Mouse (Mus musculus): Measurements from ENCODE around the gene Cenpf. TPM values are rescaled to one million over a fixed set of nuclear protein-coding genes. Genes with fewer than 3 reads are reported as not detected.

The Cenpf gene
- polyA plus RNA-seq, 2 experiments = 12.0 to 43.2 TPM

DNA sequence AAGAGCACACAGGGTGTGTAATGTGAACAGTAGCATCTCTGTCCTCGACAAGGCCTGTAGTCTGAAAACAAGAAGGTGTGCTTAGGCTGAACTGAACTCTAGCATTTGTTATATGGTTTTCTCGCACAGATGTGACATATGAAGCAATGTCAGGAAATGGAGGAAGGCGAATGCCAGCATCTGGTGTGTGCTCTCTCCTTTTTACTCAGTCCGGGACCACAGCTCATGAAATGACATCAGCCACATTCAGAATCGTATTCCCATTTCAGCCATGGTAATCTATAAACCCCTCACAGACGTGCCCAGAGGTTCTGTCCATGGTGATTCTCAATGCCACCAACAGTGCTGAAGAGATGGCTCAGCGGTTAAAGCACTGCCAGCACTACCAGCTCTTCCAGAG lies 15.7 kb upstream of the Cenpf start:
- Histone ChIP-seq H3K36me3 (replicated peaks; ENCODE audit: control insufficient read depth, insufficient read depth, low read depth) (no peaks in the 10 kb centered on the region), H3K9ac (replicated peaks) (no peak overlapping the region), H3K9me3 (ENCODE audit: control insufficient read depth, low read length) (no peaks in the 10 kb centered on the region), H3K4me3 (ENCODE audit: insufficient read depth in 1 of 2, low read depth in 2 of 2, low read length in 2 of 2) (no peak overlapping the region), H3K27ac (no peak overlapping the region), H3K4me1 (replicated peaks; ENCODE audit: control insufficient read depth in 2 of 2, insufficient read depth in 2 of 2, low read length in 1 of 2) (no peaks in the 10 kb centered on the region), H3K4me2 (ENCODE audit: low read depth) (no peak overlapping the region), H3K27me3 (ENCODE audit: control insufficient read depth, insufficient read depth, low read length) (no peaks in the 10 kb centered on the region)
- WGBS (ENCODE audit: insufficient replicate concordance) = 64% methylated on average over 7 of the region's 7 CpGs
- no peak for ATAC-seq (ENCODE audit: insufficient read depth)
- TF ChIP-seq CTCF (IDR thresholded peaks at IDR 0.05; ENCODE audit: low read depth) = no peak
- TF ChIP-seq EP300 (IDR thresholded peaks at IDR 0.05; ENCODE audit: low read depth) = no peak
- no peak for DNase-seq (ENCODE audit: low read depth in 3 of 3, low spot score in 3 of 3)

DNA sequence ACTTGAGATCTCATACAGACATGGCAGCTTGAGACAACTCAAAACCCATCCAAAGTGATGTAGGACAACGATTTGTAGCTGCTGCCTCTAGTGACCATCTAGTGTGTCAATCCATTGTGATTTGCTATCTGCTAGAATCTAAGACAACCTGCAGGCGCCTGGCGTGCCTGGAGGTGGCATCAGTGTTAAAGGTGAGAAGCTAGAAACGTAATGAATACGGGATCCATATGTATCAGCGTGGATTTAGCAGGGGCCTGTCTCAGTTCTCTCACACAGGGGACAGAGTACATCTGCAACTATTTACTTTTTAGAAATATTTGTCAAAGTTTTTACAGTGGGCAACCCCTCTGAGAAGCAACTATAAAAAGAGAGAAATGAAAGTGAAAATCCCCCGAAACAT lies 15.3 kb upstream of the Cenpf start:
- Histone ChIP-seq H3K27me3 (ENCODE audit: control insufficient read depth, insufficient read depth, low read length) (no peaks in the 10 kb centered on the region), H3K4me3 (ENCODE audit: insufficient read depth in 1 of 2, low read depth in 2 of 2, low read length in 2 of 2) (no peak overlapping the region), H3K9me3 (ENCODE audit: control insufficient read depth, low read length) (no peaks in the 10 kb centered on the region), H3K4me2 (ENCODE audit: low read depth) (no peak overlapping the region), H3K9ac (replicated peaks) (no peak overlapping the region), H3K4me1 (replicated peaks; ENCODE audit: control insufficient read depth in 2 of 2, insufficient read depth in 2 of 2, low read length in 1 of 2) (no peaks in the 10 kb centered on the region), H3K27ac (no peak overlapping the region), H3K36me3 (replicated peaks; ENCODE audit: control insufficient read depth, insufficient read depth, low read depth) (no peaks in the 10 kb centered on the region)
- ATAC-seq (ENCODE audit: insufficient read depth) = no peak
- TF ChIP-seq CTCF (IDR thresholded peaks at IDR 0.05; ENCODE audit: low read depth) = peak; percentile 17; the same call in 1 of the 2 replicates
- TF ChIP-seq EP300 (IDR thresholded peaks at IDR 0.05; ENCODE audit: low read depth) = no peak
- 47% methylated on average over 7 of the region's 7 CpGs for WGBS (ENCODE audit: insufficient replicate concordance)
- no peak for DNase-seq (ENCODE audit: low read depth in 3 of 3, low spot score in 3 of 3)

DNA sequence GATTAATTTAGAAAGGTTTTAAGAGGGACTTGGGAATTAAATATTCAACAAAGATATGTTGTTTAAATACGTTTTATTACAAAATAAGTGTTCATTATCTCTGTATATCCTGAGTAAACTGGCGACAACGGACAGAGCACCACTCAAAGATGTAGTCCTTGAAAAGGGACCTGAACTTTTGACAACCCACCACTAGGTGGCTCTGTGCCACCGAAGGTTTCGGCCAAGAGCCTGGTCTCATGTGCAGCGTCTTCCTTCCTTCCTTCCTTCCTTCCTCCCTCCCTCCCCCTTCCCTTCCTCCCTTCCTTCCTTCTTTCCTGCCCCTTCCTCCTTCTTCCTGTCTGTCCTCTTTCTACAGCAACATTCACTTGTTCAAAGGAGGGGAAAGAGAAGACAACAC lies 13.1 kb upstream of the Cenpf start:
- H3K9me3 ChIP-seq (ENCODE audit: control insufficient read depth, low read length) = no peaks in the 10 kb centered on the region
- H3K4me3 ChIP-seq (ENCODE audit: insufficient read depth in 1 of 2, low read depth in 2 of 2, low read length in 2 of 2) = no peak overlapping the region
- H3K4me1 ChIP-seq (replicated peaks; ENCODE audit: control insufficient read depth in 2 of 2, insufficient read depth in 2 of 2, low read length in 1 of 2) = no peaks in the 10 kb centered on the region
- H3K36me3 ChIP-seq (replicated peaks; ENCODE audit: control insufficient read depth, insufficient read depth, low read depth) = no peaks in the 10 kb centered on the region
- H3K4me2 ChIP-seq (ENCODE audit: low read depth) = no peak overlapping the region
- WGBS (ENCODE audit: insufficient replicate concordance) = 5% methylated on average over 6 of the region's 6 CpGs
- no peak overlapping the region for H3K27ac ChIP-seq
- TF ChIP-seq CTCF (IDR thresholded peaks at IDR 0.05; ENCODE audit: low read depth) (peak; percentile 88), EP300 (IDR thresholded peaks at IDR 0.05; ENCODE audit: low read depth) (no peak)
- no peaks in the 10 kb centered on the region for H3K27me3 ChIP-seq (ENCODE audit: control insufficient read depth, insufficient read depth, low read length)
- no peak overlapping the region for H3K9ac ChIP-seq (replicated peaks)
- ATAC-seq (ENCODE audit: insufficient read depth) (peak; percentile 53; the same call in 1 of the 2 replicates), DNase-seq (ENCODE audit: low read depth in 3 of 3, low spot score in 3 of 3) (peak; percentile 36 to 49 (median 38))

DNA sequence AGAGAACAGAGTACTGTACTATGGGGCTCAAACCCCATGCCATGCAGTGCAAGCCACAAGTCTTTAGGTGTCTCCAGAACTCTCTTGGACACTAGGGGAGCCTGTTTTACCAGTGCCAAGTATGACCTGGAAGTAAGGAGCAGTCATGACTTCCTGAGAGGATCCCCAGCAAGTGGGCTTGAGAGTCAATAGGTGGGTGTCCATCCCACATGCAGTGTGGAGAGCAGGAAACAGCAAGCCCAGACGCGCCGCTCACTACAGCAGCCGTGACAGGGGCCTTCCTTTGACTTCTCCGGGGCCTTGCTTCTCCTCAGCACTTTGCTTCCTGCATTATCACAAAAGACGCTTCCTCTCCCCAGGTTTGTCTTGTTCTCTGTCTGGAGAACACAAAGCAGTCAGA lies 12.3 kb upstream of the Cenpf start:
- Histone ChIP-seq H3K9ac (replicated peaks) (no peak overlapping the region), H3K4me1 (replicated peaks; ENCODE audit: control insufficient read depth in 2 of 2, insufficient read depth in 2 of 2, low read length in 1 of 2) (peaks cover 0 to 6% of the 10 kb centered on the region in 2 experiments; a peak in 2 of 4 replicates), H3K36me3 (replicated peaks; ENCODE audit: control insufficient read depth, insufficient read depth, low read depth) (no peaks in the 10 kb centered on the region), H3K4me2 (ENCODE audit: low read depth) (no peak overlapping the region), H3K9me3 (ENCODE audit: control insufficient read depth, low read length) (no peaks in the 10 kb centered on the region), H3K27me3 (ENCODE audit: control insufficient read depth, insufficient read depth, low read length) (no peaks in the 10 kb centered on the region), H3K27ac (no peak overlapping the region), H3K4me3 (ENCODE audit: insufficient read depth in 1 of 2, low read depth in 2 of 2, low read length in 2 of 2) (no peak overlapping the region)
- no peak for TF ChIP-seq EP300 (IDR thresholded peaks at IDR 0.05; ENCODE audit: low read depth)
- no peak for TF ChIP-seq CTCF (IDR thresholded peaks at IDR 0.05; ENCODE audit: low read depth)
- no peak for DNase-seq (ENCODE audit: low read depth in 3 of 3, low spot score in 3 of 3)
- WGBS (ENCODE audit: insufficient replicate concordance) = 51% methylated on average over 6 of the region's 6 CpGs
- ATAC-seq (ENCODE audit: insufficient read depth) = no peak

GRCm38 (mm10) chr1:189698416-189698815 lies 10.5 kb upstream of the Cenpf start:
- H3K9me3 ChIP-seq (ENCODE audit: control insufficient read depth, low read length) = no peaks in the 10 kb centered on the region
- peaks cover 0 to 7% of the 10 kb centered on the region in 2 experiments; a peak in 2 of 4 replicates for H3K4me1 ChIP-seq (replicated peaks; ENCODE audit: control insufficient read depth in 2 of 2, insufficient read depth in 2 of 2, low read length in 1 of 2)
- whole genome bisulfite sequencing (ENCODE audit: insufficient replicate concordance) = 52% methylated on average over 4 of the region's 4 CpGs
- TF ChIP-seq CTCF (IDR thresholded peaks at IDR 0.05; ENCODE audit: low read depth) (peak; percentile 63), EP300 (IDR thresholded peaks at IDR 0.05; ENCODE audit: low read depth) (no peak)
- no peaks in the 10 kb centered on the region for H3K27me3 ChIP-seq (ENCODE audit: control insufficient read depth, insufficient read depth, low read length)
- H3K9ac ChIP-seq (replicated peaks) = no peak overlapping the region
- H3K4me2 ChIP-seq (ENCODE audit: low read depth) = no peak overlapping the region
- H3K36me3 ChIP-seq (replicated peaks; ENCODE audit: control insufficient read depth, insufficient read depth, low read depth) = no peaks in the 10 kb centered on the region
- no peak for ATAC-seq (ENCODE audit: insufficient read depth)
- no peak overlapping the region for H3K27ac ChIP-seq
- no peak for DNase-seq (ENCODE audit: low read depth in 3 of 3, low spot score in 3 of 3)
- no peak overlapping the region for H3K4me3 ChIP-seq (ENCODE audit: insufficient read depth in 1 of 2, low read depth in 2 of 2, low read length in 2 of 2)

Data from liver, embryonic 14.5 days (tissue).